Mouse (Mus musculus): ENCODE data around the gene Galnt10. TPM values are rescaled to one million over a fixed set of nuclear protein-coding genes. Genes with fewer than 3 reads are reported as not detected.

Galnt10 gene
- polyA plus RNA-seq, 1 experiment from 2014 or later: 11.6 TPM

DNA sequence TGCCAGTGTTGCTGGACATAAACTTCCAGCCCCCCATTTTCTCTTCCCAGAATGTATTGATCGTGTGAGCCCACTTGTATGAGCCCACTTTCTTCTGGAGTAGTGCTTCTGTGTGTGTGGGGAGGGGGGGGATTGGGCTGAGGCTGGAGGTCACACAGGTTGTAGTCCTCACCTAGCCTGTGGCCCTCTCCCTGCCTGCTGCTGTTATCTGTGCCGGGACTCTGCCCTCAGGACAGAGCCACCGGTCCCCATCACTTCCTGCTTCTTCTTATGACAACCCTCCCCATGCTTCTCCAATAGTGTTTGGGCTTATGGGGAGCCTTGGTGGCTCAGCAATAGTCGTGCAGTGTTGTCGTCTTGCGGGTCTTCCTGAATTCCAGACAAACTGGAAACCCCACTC lies 46.7 kb downstream of the Galnt10 start:
- H3K36me3 ChIP-seq (ENCODE audit: control insufficient read depth, insufficient read depth, low read length): no peaks in the 10 kb centered on the region
- H3K9me3 ChIP-seq (ENCODE audit: control insufficient read depth, low read length): no peaks in the 10 kb centered on the region
- H3K27ac ChIP-seq (replicated peaks; ENCODE audit: low read depth, low read length): no peak overlapping the region
- DNase-seq (no peak), ATAC-seq (ENCODE audit: low FRiP score, low TSS enrichment) (no peak)
- H3K4me1 ChIP-seq (ENCODE audit: control insufficient read depth, insufficient read depth, low read length): peaks cover 23% of the 10 kb centered on the region
- 76% methylated on average over 6 of the region's 6 CpGs for WGBS
- H3K9ac ChIP-seq (replicated peaks; ENCODE audit: low read length): no peak overlapping the region
- no peak overlapping the region for H3K4me2 ChIP-seq (ENCODE audit: low read length)
- H3K27me3 ChIP-seq (ENCODE audit: control insufficient read depth, insufficient read depth, low read length): no peaks in the 10 kb centered on the region
- H3K4me3 ChIP-seq (replicated peaks; ENCODE audit: low read depth, low read length): no peak overlapping the region

DNA sequence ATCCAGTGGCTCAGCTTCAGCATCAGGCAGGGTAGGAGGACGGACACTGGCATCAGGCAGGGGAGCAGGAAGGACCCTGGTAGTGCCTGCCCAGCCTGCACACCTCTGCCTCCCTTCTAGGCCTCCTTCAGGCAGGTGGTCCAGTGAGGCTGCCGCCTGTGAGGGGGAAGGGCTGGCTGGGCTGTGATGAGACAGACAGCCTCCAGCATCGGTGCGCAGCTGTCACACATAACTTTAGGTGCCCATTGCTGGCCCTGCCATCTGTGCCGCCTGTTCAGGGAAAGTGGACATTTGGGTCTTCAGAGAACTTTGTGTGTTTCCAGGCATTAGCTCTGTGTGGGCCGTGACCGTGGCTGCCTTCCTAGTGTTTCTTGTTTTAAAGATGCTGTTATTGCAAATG lies 47.5 kb downstream of the Galnt10 start:
- 61% methylated on average over 7 of the region's 7 CpGs for WGBS
- Histone ChIP-seq H3K4me3 (replicated peaks; ENCODE audit: low read depth, low read length) (no peak overlapping the region), H3K27ac (replicated peaks; ENCODE audit: low read depth, low read length) (no peak overlapping the region), H3K36me3 (ENCODE audit: control insufficient read depth, insufficient read depth, low read length) (no peaks in the 10 kb centered on the region), H3K9ac (replicated peaks; ENCODE audit: low read length) (0 out of 2 replicates have a peak overlapping the region, but pooled peaks have one; percentile 16), H3K4me2 (ENCODE audit: low read length) (no peak overlapping the region), H3K4me1 (ENCODE audit: control insufficient read depth, insufficient read depth, low read length) (peaks cover 31% of the 10 kb centered on the region), H3K9me3 (ENCODE audit: control insufficient read depth, low read length) (no peaks in the 10 kb centered on the region), H3K27me3 (ENCODE audit: control insufficient read depth, insufficient read depth, low read length) (no peaks in the 10 kb centered on the region)
- ATAC-seq (ENCODE audit: low FRiP score, low TSS enrichment): no peak
- no peak for DNase-seq

DNA sequence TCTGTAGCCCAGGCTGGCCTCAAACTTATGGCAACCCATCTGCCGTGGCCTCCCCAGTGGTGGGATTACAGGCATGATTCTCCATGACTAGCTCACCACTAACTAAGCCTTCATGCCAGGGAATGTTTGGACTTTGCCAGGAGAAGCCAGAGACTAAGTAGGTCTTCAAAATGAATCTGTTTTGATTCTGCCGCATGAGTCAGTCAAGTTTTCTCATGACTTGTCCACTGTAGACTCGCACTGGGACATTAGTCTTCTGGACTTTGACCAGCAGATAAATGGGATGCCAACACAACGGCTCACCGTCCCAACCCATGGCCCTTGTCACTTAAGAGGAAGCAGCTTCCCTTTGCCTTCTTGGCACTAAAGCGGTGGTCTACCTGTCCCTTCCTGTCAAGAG lies 49.2 kb downstream of the Galnt10 start:
- 97% methylated on average over 6 of the region's 6 CpGs for WGBS
- no peak overlapping the region for H3K4me3 ChIP-seq (replicated peaks; ENCODE audit: low read depth, low read length)
- DNase-seq: no peak
- H3K4me2 ChIP-seq (ENCODE audit: low read length): no peak overlapping the region
- ATAC-seq (ENCODE audit: low FRiP score, low TSS enrichment): no peak
- no peaks in the 10 kb centered on the region for H3K36me3 ChIP-seq (ENCODE audit: control insufficient read depth, insufficient read depth, low read length)
- H3K27me3 ChIP-seq (ENCODE audit: control insufficient read depth, insufficient read depth, low read length): no peaks in the 10 kb centered on the region
- H3K4me1 ChIP-seq (ENCODE audit: control insufficient read depth, insufficient read depth, low read length): peaks cover 21% of the 10 kb centered on the region
- H3K9ac ChIP-seq (replicated peaks; ENCODE audit: low read length): no peak overlapping the region
- H3K9me3 ChIP-seq (ENCODE audit: control insufficient read depth, low read length): no peaks in the 10 kb centered on the region
- H3K27ac ChIP-seq (replicated peaks; ENCODE audit: low read depth, low read length): no peak overlapping the region

DNA sequence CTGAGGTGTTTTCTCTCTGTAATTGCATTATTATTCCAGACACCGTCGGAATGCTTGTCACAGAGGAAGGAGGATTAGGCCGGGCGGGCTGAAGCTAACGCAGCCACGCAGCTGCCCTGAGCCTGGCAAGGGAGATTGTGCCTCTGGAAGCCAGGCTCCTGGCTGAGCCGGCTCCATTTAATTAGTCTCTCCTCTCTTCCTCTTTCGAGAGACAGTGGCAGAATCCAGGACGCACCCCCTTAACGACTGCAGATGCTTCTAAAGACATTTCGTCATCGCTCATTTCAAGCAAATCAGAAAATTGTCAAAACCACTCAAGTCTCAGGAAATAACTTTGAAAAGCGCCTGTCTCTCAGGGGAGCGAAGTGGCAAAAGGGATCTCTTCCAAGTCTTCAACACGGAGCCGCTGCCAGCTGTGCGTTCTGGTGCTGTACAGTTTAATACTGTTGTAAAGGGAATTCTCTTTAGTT lies 51.0 kb downstream of the Galnt10 start:
- peak; percentile 87 for DNase-seq
- Histone ChIP-seq H3K9me3 (ENCODE audit: control insufficient read depth, low read length) (no peaks in the 10 kb centered on the region), H3K36me3 (ENCODE audit: control insufficient read depth, insufficient read depth, low read length) (no peaks in the 10 kb centered on the region), H3K4me2 (ENCODE audit: low read length) (peak overlapping the region; percentile 49), H3K4me3 (replicated peaks; ENCODE audit: low read depth, low read length) (0 out of 2 replicates have a peak overlapping the region, but pooled peaks have one; percentile 1), H3K27ac (replicated peaks; ENCODE audit: low read depth, low read length) (peak overlapping the region; percentile 81), H3K4me1 (ENCODE audit: control insufficient read depth, insufficient read depth, low read length) (peaks cover 20% of the 10 kb centered on the region), H3K9ac (replicated peaks; ENCODE audit: low read length) (no peak overlapping the region; the same call in 1 of the 2 replicates), H3K27me3 (ENCODE audit: control insufficient read depth, insufficient read depth, low read length) (no peaks in the 10 kb centered on the region)
- ATAC-seq (ENCODE audit: low FRiP score, low TSS enrichment): peak; percentile 69; the same call in 1 of the 2 replicates
- 6% methylated on average over 17 of the region's 17 CpGs for WGBS

DNA sequence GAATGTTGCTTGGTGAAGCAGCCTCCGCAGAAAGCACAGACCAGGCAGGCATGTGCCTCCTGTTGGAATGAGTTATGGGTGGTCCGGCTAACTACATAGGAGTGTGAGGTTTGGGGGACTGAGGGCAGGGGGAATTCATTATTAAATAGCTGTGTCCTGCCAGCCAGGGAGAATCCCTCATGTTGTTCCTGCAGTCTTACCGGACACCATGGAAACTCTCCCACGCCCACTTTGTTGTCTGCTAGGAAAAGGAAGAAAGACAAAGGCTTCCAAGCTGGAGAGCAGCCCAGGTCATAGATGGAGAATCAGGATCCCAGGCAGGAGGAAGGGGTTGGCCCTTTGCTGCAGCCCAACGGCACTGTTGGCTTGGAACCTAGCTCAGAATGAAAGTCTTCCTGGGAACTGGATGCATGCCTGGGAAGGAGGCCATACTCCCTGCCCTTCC lies 51.6 kb downstream of the Galnt10 start:
- DNase-seq (peak; percentile 66), ATAC-seq (ENCODE audit: low FRiP score, low TSS enrichment) (0 out of 2 replicates have a peak, but pooled peaks have one; percentile 31)
- no peaks in the 10 kb centered on the region for H3K27me3 ChIP-seq (ENCODE audit: control insufficient read depth, insufficient read depth, low read length)
- H3K9ac ChIP-seq (replicated peaks; ENCODE audit: low read length): no peak overlapping the region
- peaks cover 20% of the 10 kb centered on the region for H3K4me1 ChIP-seq (ENCODE audit: control insufficient read depth, insufficient read depth, low read length)
- H3K4me3 ChIP-seq (replicated peaks; ENCODE audit: low read depth, low read length): 0 out of 2 replicates have a peak overlapping the region, but pooled peaks have one; percentile 1
- H3K9me3 ChIP-seq (ENCODE audit: control insufficient read depth, low read length): no peaks in the 10 kb centered on the region
- peak overlapping the region; percentile 81 for H3K27ac ChIP-seq (replicated peaks; ENCODE audit: low read depth, low read length)
- WGBS: 6% methylated on average over 5 of the region's 5 CpGs
- H3K36me3 ChIP-seq (ENCODE audit: control insufficient read depth, insufficient read depth, low read length): no peaks in the 10 kb centered on the region
- peak overlapping the region; percentile 49 for H3K4me2 ChIP-seq (ENCODE audit: low read length)

DNA sequence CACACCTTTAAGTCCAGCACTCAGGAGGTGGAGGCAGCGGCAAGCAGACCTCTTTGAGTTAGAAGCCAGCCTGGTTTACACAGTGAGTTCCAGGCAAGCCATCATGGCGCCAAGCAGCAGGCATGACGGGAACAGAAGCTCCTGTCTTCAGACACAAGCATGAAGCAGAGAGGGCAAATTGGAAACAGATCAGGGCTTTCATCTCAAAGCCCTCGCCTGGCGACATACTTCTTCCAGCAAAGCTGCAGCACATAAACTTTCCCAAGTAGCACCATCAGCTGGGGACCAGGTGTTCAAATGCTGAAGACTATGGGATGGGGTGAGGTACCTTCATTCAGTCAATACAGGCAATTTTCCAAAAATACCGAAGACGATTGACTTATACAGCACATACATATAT lies 54.9 kb downstream of the Galnt10 start:
- Histone ChIP-seq H3K4me3 (replicated peaks; ENCODE audit: low read depth, low read length) (no peak overlapping the region), H3K27ac (replicated peaks; ENCODE audit: low read depth, low read length) (no peak overlapping the region), H3K4me2 (ENCODE audit: low read length) (no peak overlapping the region), H3K9me3 (ENCODE audit: control insufficient read depth, low read length) (no peaks in the 10 kb centered on the region), H3K36me3 (ENCODE audit: control insufficient read depth, insufficient read depth, low read length) (no peaks in the 10 kb centered on the region), H3K27me3 (ENCODE audit: control insufficient read depth, insufficient read depth, low read length) (no peaks in the 10 kb centered on the region), H3K4me1 (ENCODE audit: control insufficient read depth, insufficient read depth, low read length) (peaks cover 20% of the 10 kb centered on the region), H3K9ac (replicated peaks; ENCODE audit: low read length) (no peak overlapping the region)
- DNase-seq (no peak), ATAC-seq (ENCODE audit: low FRiP score, low TSS enrichment) (no peak)
- 92% methylated on average over 7 of the region's 7 CpGs for WGBS

DNA sequence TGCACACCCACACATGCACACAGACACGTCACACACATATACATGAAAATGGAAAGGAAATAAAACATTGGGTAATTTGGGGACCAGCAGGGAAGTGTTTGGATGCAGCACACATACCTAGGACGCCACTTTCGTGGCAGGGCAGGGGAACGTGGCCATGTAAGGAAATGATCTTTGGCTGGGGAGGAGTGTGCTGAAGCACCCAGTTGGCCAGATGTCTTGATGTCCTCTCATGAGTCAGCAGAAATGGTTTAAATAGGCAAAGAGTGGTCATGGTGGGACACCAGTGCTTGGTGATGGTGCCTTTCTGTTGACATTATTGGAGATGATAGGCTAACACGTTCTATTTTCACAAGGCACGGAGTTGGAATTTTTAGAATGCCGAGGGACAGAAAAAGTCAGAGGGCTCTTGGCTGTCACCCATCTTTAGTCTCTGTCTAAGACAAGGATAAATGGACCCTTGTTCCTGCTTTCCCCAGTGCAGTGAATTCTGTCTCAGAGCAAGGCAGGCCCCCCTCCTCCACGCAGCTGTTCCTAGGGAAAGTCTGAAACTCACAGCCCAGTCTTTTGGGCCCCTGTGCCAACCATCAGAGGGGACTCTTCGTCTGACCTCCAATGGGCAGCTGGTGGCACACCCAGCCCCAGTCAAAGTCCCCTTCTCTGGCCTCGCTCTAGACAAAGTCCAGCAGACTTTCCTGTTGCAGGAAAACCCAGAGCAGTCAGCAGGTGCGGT lies 56.1 kb downstream of the Galnt10 start:
- WGBS: 82% methylated on average over 11 of the region's 11 CpGs
- H3K9me3 ChIP-seq (ENCODE audit: control insufficient read depth, low read length): no peaks in the 10 kb centered on the region
- no peak overlapping the region for H3K4me3 ChIP-seq (replicated peaks; ENCODE audit: low read depth, low read length)
- no peak overlapping the region for H3K4me2 ChIP-seq (ENCODE audit: low read length)
- DNase-seq (no peak), ATAC-seq (ENCODE audit: low FRiP score, low TSS enrichment) (no peak)
- H3K4me1 ChIP-seq (ENCODE audit: control insufficient read depth, insufficient read depth, low read length): peaks cover 14% of the 10 kb centered on the region
- no peaks in the 10 kb centered on the region for H3K36me3 ChIP-seq (ENCODE audit: control insufficient read depth, insufficient read depth, low read length)
- H3K9ac ChIP-seq (replicated peaks; ENCODE audit: low read length): no peak overlapping the region
- H3K27ac ChIP-seq (replicated peaks; ENCODE audit: low read depth, low read length): no peak overlapping the region
- no peaks in the 10 kb centered on the region for H3K27me3 ChIP-seq (ENCODE audit: control insufficient read depth, insufficient read depth, low read length)

DNA sequence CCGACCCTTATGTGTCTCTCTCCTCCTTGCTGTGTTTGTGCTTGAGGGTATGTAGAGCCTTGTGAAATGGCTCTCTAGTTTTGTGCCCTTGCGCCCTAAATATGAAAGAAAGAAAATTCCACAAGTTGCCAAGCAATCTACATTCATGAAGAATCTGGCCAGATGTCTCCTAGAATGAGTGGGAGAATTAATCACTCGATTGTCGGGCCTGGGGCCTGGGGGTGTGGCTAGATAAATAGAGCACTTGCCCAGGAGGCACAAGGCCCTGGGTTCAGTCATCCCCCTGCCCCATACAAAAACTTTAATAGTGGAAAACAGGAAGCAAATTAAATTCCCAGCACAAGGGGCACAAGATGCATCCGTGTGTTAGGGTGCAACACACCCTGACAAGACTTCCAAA lies 56.7 kb downstream of the Galnt10 start:
- 0 out of 2 replicates have a peak overlapping the region, but pooled peaks have one; percentile 1 for H3K27ac ChIP-seq (replicated peaks; ENCODE audit: low read depth, low read length)
- no peaks in the 10 kb centered on the region for H3K9me3 ChIP-seq (ENCODE audit: control insufficient read depth, low read length)
- H3K9ac ChIP-seq (replicated peaks; ENCODE audit: low read length): no peak overlapping the region
- H3K36me3 ChIP-seq (ENCODE audit: control insufficient read depth, insufficient read depth, low read length): no peaks in the 10 kb centered on the region
- 52% methylated on average over 5 of the region's 5 CpGs for WGBS
- no peak overlapping the region for H3K4me3 ChIP-seq (replicated peaks; ENCODE audit: low read depth, low read length)
- H3K4me1 ChIP-seq (ENCODE audit: control insufficient read depth, insufficient read depth, low read length): peaks cover 8% of the 10 kb centered on the region
- DNase-seq (no peak), ATAC-seq (ENCODE audit: low FRiP score, low TSS enrichment) (no peak)
- H3K27me3 ChIP-seq (ENCODE audit: control insufficient read depth, insufficient read depth, low read length): no peaks in the 10 kb centered on the region
- no peak overlapping the region for H3K4me2 ChIP-seq (ENCODE audit: low read length)

DNA sequence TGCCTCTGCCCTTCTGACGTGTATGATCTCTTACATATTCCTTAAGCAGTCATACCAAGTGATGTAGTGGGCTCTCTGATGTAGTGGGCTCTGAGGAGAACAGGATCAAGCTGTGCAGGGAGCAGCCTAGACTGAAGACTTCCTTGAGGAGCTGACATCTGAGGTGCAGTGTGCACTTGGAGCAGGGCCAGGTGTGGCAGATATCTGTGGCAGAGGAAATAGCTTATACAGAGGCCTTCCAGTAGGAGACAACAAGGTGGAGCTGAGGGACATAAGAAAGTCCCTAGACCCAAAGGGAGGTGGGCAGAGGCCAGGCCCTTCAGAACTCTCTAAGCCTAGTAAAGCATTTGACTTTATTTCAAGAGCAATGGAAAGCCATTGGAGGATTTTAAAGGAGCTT lies 61.4 kb downstream of the Galnt10 start:
- Histone ChIP-seq H3K4me1 (ENCODE audit: control insufficient read depth, insufficient read depth, low read length) (no peaks in the 10 kb centered on the region), H3K27ac (replicated peaks; ENCODE audit: low read depth, low read length) (no peak overlapping the region), H3K27me3 (ENCODE audit: control insufficient read depth, insufficient read depth, low read length) (no peaks in the 10 kb centered on the region), H3K4me3 (replicated peaks; ENCODE audit: low read depth, low read length) (no peak overlapping the region), H3K9ac (replicated peaks; ENCODE audit: low read length) (no peak overlapping the region), H3K36me3 (ENCODE audit: control insufficient read depth, insufficient read depth, low read length) (no peaks in the 10 kb centered on the region), H3K9me3 (ENCODE audit: control insufficient read depth, low read length) (no peaks in the 10 kb centered on the region), H3K4me2 (ENCODE audit: low read length) (no peak overlapping the region)
- ATAC-seq (ENCODE audit: low FRiP score, low TSS enrichment) (no peak), DNase-seq (no peak)
- 88% methylated on average over 1 of the region's 1 CpGs for WGBS
